Mouse (Mus musculus): ENCODE measurements around the gene H2afv.

The H2afv gene

GRCm38 (mm10) chr11:6444077-6444853, at the start of gene H2afv:
TSS of gene H2afv (minus strand) at chr11:6444443.
- DNase-seq, result peak; percentile 97 to 99

GRCm38 (mm10) chr11:6489691-6490503, 45.7 kb upstream of the H2afv start:
- no peak for DNase-seq

DNA sequence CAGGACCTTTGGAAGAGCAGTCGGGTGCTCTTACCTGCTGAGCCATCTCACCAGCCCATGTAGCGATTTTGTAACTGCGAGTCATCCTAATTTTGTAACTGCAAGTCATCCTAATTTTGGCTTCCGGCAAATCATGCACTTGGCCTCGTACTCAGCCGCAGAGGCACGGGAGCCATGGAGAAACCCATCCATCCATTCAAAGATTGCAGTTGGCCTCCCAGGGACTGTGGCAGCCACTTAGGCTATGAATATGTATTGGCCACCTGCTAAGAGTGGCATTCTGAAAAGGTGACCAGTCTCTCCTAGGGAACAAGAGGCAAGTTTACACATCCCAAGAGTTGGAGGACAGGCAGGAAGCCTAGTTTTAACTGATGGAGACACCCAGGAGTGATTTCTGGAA, 45.0 kb upstream of the H2afv start:
- no peak for DNase-seq

DNA sequence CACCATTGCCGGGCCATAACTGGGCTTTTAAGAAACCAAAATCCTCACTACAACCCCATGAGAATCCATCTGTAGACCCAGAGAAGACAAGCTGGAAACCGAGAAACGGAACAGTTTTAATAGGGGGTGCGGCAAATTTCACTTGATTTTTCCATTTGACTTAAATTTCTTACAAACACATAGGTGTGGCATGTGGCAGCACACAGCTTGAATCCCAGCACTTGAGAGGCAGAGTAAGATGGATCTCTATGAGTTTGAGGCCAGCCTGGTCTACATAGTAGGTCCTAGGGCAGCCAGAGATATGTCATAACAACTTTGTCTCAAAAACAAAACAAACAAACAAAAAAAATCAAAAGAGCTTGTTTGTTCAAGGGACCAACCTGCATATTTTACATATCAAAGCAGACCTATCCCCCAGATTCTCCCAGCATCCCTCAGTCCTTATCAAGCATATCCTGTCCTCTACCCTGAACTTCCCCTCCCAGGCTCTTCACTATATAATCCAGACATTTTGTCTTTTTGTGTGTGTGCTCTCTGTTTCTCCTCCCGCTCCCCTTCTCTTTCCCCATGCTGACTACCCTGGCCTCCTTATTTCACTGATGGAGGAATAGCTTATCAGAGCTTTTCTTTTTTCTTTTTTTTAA, 43.9 kb upstream of the H2afv start:
- DNase-seq, result no peak

DNA sequence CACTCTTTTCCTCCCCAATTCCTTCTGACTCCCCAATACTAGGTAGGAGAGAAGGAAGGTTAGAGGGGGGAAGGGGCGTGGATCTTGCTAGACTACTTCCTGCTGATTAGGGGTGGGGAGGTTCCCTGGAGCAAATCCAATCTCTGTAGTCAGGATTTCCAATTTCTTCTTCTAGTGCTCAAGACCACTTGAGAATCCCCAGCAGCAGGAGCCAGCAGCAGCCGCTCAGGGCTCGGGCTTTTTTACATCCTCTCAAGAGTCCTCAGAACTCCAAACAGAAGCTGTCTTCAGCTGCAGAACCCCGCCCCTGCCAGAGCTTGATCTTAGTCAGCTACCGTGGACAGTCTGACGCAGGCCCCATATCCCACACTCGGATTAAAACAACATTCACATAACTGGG, 43.3 kb upstream of the H2afv start:
- no peak for DNase-seq

DNA sequence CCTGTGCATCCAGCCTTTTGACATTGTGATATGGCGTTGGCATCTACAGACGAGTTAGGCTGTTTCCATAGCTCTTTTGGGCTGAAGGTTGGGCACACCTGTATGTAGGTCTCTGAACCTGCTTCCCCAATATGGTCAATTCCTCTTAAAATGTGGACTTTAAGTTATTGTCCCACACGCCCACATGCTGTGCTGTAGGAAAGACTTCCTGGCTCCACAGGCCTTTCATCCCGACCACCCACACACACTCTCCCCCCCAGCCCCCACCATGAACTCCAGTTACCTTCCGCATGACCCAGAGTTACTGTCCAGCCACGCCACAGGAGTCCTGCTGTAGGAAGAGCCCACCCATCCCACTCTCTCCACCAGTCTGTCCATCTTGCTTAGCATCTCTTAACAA, 42.7 kb upstream of the H2afv start:
- no peak for DNase-seq

GRCm38 (mm10) chr11:6484244-6484959, 40.2 kb upstream of the H2afv start:
- DNase-seq, result no peak

DNA sequence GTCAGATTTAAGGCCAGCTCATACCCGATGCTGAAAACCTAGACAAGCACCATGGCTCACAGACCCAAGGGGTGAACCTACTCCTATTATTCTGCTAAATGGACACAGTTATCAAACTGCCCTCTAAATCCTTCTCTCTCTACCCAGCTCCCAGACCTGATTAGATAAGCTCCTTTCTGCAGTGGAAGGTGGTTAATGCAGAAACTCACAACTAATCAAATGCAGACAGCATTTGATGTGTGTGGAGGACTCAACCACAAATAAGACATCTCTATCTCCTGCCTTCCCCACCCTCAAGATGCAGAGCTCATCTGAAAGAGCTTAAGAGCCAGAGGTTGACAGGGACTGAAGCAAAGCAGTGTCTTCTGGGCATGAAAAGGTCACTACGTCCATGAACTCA, 38.9 kb upstream of the H2afv start:
- no peak for DNase-seq

DNA sequence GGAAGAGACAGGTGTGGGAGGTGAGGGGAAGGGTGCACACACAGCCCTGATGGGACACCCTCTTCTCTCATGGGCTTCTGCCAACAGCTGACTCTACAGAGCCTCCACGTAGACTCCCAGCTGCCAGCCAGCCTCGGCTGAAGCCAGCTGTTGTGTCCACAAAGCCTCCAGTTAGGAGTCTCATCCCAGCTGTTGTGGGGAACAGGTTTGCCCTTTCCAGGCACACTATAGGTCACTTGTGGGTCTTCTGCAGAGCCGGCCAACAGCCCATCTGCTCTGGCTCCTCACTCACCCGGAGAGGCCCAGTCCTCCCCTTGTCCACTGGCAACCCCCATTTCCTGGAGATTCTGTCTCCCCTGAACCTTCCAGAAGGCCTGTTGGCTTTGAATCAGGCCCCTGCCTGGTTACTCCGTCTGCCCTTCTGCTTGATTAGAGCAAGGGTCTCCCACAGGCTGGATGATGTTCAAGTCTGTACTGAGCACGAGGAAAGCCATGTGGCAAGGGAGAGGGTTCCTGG, 37.5 kb upstream of the H2afv start:
- DNase-seq, result no peak

GRCm38 (mm10) chr11:6480681-6481405, 36.6 kb upstream of the H2afv start:
- DNase-seq, result no peak

DNA sequence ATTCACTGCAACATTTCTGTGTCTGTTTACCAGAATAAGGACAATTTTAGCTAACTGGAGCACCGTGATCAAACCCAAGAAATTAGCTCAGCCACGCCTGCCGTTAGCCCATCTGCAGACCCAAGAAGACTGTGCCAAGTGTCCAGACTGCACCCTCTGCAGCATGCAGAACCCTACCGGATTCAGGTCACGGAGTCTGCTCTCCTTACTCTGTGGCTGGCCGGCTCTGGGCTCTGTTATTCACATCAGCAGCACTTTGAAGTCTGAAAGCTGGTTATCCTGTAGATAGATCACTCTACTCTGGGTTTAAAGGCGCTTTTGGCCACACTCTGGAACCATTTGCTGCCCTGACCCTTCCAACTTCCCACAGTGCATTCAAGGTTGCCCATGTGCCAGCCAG, 35.9 kb upstream of the H2afv start:
- no peak for DNase-seq

- DNase-seq, result no peak
Measured at GRCm38 (mm10) chr11:6479231-6479630, 35.0 kb upstream of the H2afv start.

- DNase-seq, result no peak
Measured at GRCm38 (mm10) chr11:6477350-6477749, 33.1 kb upstream of the H2afv start.

GRCm38 (mm10) chr11:6476876-6477275, 32.6 kb upstream of the H2afv start:
- no peak for DNase-seq

DNA sequence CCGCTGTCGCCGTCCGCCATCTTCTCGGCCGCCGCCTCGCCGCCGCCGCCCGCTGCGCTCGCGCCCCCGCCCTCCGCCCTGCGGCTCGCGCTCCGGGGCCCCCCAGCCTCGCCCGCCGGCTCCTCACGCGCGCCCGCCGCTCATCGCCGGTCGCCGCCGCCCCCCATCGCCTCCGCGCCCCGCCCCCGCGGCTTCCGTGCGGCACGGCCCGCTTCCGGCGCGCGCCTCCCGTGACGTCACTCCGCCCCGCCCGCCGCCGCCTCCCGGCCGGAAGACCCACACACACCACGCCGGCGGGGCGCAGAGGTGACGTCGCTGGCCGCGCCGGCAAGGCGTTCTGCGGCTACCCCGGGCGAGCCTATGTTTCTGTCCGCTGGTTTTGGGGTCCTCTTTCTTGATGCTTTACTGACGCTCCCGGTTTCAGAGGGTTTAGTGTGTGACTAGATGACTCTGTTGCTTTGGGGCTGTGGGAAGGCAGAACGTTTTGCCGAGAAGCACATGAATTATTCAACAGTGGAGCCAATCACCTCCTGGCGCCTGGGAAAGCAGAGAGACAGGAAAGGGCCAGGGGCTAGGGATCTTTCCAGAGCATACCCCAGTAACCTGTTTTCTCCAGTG, 31.7 kb upstream of the H2afv start, which contains the start of gene Purb:
Gene Purb (minus strand): TSS at position 51 of the 618 bp plus-strand sequence.
- peak; percentile 80 to 82 for DNase-seq

GRCm38 (mm10) chr11:6474874-6475731, 30.9 kb upstream of the H2afv start:
- peak; percentile 50 to 61 for DNase-seq

GRCm38 (mm10) chr11:6474381-6474780, 30.1 kb upstream of the H2afv start:
- no peak for DNase-seq

GRCm38 (mm10) chr11:6472076-6472475, 27.8 kb upstream of the H2afv start:
- DNase-seq, result no peak

DNA sequence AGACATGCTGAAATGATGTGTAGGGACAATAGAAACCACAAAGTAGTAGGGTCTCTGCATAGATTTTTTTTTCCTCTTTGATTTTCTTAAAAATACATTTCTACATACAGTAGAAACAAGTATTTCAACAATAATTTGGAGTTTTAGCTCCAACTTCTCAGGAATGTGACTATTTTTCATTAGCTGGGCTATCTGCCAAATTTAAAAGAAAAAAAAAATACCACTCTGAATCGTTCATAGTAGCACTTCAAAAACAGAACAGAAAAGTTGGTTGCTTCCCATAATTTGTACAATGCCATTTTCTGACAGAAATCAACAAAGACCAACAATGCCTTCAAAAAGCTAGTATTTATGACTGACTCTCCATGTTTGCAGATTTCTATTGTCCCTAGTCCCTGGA, 27.2 kb upstream of the H2afv start:
- DNase-seq, result no peak

- no peak for DNase-seq
Measured at GRCm38 (mm10) chr11:6471054-6471453, 26.8 kb upstream of the H2afv start.
